Mouse (Mus musculus) heart, adult 2 months (tissue): Measurements from ENCODE around the gene Ano2.

Source experiments
- CTCF ChIP-seq: fragments of 200-600 bp; IDR thresholded peaks from 2 replicates; pipeline ENCODE4 v1.8.1; 2022; ENCODE audit warnings: antibody characterized with exemption, mild to moderate bottlenecking, moderate library complexity
- EP300 ChIP-seq: fragments of 200-500 bp; IDR thresholded peaks from 2 replicates; pipeline ENCODE4 v1.6.1; 2011; ENCODE audit warnings: low read depth, low read length, control low read depth; ENCODE audit not compliant: insufficient read depth
- POLR2A ChIP-seq: fragments of 200-500 bp; IDR thresholded peaks from 2 replicates; pipeline ENCODE4 v1.6.1; 2011; ENCODE audit warnings: mild to moderate bottlenecking, low read depth, low read length, control low read depth; ENCODE audit not compliant: insufficient read depth

GRCm38 (mm10) chr6:125975788-125976465, 285.7 kb downstream of the Ano2 start:
- TF ChIP-seq EP300 (no peak), CTCF (no peak), POLR2A (no peak)
